Mouse (Mus musculus) left cerebral cortex, postnatal 4 days (tissue): Measurements from ENCODE around the gene Use1. TPM values are rescaled to one million over a fixed set of nuclear protein-coding genes. Genes with fewer than 3 reads are reported as not detected.
A peak's percentile ranks its signal among the peaks of the same experiment; 100 is the strongest.

Source experiments
- DNase-seq: peaks from one replicate; pipeline ENCODE4 v3.0.0-alpha.2; 2022
- intact Hi-C: fragments of 180-260 bp; cut with DNase I; formaldehyde crosslinking; loops from one replicate; pipeline ENCODE4 v1.15.1; 2025
- total RNA-seq, 2 experiments: library from RNA; stranded (reverse); gene quantifications; 2 replicates each; pipeline ENCODE4 v1.2.3; 2021

Use1 gene
- total RNA-seq, 2 experiments from 2014 or later, result 116 to 117 TPM

DNA sequence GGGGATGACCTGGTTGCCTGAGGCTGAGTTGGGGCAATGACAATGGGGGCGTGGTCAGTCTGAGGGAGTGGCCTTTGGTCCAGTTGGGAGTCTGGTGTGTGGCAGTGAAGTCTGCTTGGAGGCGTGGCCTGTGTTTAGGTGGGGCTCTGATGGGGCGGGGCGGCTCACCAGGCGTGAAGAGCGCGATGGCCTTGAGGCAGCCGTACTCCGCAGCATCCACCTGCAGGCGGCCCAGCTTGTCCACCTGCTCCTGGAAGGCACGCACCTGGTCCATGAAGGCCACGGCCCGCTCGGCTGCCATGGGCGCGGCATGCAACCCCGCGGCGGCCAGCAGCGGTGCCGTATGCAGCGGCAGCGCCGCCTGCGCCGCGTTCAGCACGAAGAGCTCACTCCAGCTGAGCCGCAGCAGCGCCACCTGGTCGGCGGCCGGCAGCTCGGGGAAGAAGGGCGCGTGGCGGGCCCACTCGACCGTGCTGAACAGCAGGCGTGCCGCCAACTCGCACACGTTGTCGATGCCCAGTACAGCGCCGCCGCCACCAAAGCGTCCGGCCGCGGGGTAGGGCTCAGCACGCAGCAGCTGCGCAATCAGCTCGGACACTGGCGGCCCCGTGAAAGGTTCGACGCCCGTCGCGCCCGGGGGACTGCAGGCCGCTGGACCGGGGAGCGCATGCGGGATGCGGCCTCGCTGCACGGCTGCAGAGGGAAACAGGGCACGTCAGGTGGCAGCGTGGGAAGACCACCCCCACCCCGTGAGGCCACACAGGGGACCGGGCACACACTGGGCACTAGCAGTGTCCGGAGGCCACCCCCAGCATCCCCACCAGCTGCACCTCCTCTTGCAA, 9.2 kb downstream of the Use1 start:
- peak; percentile 65 for DNase-seq
- intact Hi-C loops, result no loop called here

- intact Hi-C loops, result no loop called here
- DNase-seq, result no peak
These were observed 9.9 kb downstream of the Use1 start for GRCm38 (mm10) chr8:71376423-71377030.

GRCm38 (mm10) chr8:71379008-71379407, 12.4 kb downstream of the Use1 start:
- intact Hi-C loops, result no loop called here
- DNase-seq, result no peak

DNA sequence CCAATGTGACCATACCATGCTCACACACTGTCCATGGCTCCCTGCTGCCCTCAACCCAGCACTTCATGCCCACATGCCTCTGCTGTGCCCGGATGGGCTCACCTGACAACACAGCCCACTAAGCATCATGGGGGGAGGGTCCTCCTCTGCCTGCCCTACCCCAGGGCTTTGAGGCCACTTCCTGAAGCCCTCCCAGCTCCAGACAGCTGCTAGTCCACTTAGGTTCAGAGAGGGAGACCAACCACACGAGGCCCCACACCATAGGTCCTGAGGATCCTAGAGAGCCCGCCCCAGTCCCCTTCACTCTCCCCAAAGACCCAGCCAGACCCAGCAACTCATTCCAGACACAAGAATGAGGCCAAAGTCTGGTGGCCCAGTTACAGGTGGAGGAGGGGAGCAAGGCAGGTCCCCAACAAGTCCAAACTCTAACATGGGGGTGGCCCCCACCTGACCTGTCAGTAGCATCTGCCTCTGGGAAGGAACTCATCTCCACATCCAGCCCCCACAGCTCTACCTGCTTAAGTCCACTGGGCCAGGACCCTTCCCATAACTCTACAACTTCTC, 12.9 kb downstream of the Use1 start:
- intact Hi-C loops, result no loop called here
- DNase-seq, result no peak

DNA sequence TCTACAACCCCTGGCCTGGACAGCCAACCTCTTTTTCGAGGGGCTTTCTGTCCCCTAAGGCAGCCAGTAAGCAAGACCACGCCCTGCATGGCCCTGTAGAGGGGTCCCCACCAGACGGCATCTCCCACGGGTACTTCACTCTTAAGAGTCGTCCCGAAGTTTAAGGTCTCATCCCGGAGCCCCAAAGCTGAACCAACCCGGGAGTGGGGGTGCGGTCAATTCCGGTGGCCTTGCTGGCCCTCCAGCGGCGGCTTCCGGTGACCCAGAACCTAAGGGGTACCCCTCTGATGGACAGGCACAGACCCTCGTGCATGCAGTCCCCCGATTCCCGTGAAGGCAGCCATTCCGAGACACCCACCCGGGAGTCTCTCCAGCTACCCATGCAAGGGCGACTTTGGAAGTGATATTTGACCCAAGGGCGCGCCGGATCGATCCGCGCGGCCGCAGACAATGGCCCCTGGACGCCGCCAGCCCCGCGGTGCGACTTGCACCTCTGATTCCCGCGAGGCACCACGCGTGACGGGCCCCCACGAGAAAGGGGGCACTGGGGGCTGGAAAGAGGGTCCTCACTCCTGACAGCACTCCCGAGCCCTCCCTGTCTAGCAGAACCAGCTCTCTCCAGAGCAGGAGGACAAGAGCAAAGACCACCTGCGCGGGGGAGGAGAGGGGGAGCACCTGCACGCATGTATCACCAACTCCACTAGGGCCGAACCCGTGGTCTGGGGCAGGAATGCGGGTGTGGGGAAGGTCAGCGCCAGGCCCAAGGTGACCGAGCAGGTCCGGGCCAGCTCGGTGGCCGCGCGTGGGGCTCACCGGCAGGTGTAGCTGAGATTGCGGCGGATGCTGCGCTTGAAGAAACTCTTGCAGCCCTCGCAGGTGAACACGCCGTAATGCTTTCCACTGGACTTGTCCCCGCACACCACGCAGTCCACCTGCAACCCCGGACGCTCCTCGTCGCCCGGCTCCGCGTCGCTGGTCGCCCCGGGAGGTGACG, 13.8 kb downstream of the Use1 start:
- no peak for DNase-seq
- intact Hi-C loops, result no loop called here

- DNase-seq, result peak; percentile 76
- intact Hi-C loops, result no loop called here
These were observed 14.8 kb downstream of the Use1 start, which contains the start of gene Nr2f6 for GRCm38 (mm10) chr8:71381421-71381970. Gene Nr2f6, minus strand, starts transcription at chr8:71381960.

DNA sequence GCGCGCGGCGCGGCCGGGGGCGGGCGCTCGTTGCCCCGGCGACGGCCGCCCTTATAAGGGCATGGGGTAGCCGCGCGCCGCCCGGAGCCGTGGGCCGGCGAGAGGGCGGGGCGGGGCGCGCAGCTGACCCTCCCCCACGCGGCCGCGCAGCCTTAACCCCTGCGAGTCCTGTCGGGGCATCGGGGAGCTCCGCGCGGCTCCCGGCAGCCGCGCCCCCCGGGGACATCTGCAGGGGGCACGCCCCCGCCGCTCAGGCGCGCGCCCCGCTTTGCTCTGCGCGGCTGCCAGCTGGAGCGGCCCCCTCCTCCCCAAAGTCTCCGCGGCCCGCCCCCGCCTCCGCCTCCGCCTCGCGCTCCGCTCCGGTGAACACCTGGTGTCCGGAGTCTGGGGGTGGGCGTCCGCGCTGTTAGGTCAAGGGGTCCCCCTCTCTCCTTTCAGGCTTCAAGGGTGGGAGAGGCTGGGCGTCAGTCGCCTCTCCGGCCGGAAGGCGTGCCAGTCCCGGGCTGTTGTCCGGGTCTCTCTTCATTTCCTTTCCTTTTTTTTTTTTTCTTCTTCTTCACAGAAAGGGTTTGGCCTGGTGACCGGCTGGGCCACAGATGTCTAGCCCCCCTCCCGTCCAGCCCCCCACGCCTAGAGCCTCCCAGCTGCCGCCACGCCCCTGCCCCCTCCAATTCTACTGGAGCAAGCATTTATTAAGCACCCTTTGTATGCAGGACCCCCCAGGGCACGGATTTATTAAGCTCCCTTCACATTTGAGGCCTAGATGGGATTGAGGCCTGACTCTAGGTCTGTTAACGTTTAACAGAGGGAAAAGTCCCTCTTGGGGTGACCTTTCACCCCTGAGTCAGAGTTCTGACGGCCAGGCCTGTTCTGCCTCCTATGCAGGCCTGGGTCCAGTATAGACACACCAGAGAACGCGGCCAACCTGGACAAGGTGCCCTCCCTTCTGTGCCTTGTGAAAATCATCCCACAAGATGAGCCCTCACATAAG, 15.6 kb downstream of the Use1 start:
- intact Hi-C loops, result no loop called here

GRCm38 (mm10) chr8:71383396-71383795, 16.7 kb downstream of the Use1 start:
- intact Hi-C loops, result no loop called here
- no peak for DNase-seq

More for the DNA sequence above, 15.6 kb downstream of the Use1 start:
- DNase-seq, result peak; percentile 86

- DNase-seq, result no peak
- intact Hi-C loops, result no loop called here
These were observed 17.2 kb downstream of the Use1 start for GRCm38 (mm10) chr8:71383860-71384259.

- DNase-seq, result no peak
These were observed 18.7 kb downstream of the Use1 start for GRCm38 (mm10) chr8:71385212-71385835.

DNA sequence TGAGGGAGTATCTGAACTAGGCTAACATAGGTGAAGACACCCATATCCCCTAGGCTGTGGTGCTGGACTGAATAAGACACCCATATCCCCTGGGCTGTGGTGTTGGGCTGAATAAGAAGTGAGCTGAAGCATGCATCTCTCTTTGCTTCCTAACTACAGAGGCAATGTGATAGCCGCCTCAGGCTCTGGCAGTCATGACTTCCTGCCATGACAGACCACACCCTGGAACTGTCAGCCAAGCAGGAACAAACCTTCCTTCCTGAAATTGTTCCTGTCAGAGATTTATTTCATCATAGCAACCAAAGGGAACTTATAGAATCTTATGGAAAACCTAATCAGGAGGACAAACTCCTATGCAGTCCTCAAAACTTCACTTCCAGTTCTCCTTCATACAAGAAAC, 21.6 kb downstream of the Use1 start:
- intact Hi-C loops, result no loop called here
- no peak for DNase-seq

More at GRCm38 (mm10) chr8:71385212-71385835, 18.7 kb downstream of the Use1 start:
- intact Hi-C loops, result no loop called here

DNA sequence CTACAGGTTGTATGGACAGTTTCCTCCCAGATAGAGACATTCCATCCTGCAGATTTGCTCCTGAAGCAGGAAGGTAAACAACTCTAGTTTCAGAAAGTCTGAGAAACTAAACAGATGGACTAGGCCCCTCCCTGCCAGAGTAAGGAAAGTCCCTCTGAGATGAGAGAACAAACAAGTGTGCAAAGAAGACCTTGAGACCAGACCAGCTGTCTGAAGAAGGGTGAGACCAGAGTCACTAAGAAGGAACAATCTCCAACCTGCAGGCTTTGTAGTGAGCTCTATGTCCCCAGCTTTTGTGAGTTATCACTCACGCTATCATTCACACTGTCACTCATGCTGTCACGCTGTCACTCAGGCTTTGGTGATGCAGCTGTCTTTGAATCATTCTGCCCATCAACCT, 25.0 kb downstream of the Use1 start:
- DNase-seq, result no peak
- intact Hi-C loops, result no loop called here

DNA sequence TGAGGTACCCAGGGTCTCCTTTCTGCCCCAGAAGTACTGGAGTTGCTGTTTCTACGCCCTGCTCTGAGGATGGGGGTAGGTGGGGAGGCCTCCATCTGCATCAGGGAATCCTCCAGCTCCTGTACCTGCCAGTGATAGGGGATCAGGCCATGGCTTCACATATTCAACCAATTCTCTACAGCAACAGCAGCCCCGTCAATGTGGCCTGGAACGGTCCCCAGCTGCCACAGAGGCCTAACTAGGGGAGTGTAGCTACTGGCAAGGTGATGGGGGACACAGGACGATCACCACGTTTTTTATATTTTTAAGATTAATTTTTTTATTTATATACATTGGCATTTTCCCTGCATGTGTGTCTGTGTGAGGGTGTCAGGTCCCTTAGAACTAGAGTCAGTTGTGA, 25.7 kb downstream of the Use1 start:
- intact Hi-C loops, result no loop called here
- no peak for DNase-seq

DNA sequence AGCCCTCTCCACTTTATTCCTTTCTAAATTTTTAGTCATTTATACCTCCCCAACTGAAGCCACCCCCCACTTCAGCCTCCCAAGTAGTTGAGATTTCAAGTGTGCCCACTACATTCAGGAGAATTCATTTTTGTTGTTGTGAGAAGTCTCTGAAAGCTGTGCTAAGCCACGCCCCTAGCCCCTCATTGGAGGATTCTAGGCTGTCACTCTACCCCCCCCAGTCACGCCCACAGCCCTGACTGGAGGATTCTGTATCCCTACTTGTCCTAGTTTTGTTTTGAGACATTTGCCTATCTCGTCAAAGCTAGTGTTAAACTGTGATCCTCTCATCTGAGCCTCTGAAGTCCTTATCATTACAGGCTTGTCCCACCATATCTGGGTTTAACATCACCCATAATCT, 26.2 kb downstream of the Use1 start:
- DNase-seq, result no peak
- intact Hi-C loops, result no loop called here

GRCm38 (mm10) chr8:71394481-71394880, 27.8 kb downstream of the Use1 start:
- intact Hi-C loops, result no loop called here
- DNase-seq, result no peak

DNA sequence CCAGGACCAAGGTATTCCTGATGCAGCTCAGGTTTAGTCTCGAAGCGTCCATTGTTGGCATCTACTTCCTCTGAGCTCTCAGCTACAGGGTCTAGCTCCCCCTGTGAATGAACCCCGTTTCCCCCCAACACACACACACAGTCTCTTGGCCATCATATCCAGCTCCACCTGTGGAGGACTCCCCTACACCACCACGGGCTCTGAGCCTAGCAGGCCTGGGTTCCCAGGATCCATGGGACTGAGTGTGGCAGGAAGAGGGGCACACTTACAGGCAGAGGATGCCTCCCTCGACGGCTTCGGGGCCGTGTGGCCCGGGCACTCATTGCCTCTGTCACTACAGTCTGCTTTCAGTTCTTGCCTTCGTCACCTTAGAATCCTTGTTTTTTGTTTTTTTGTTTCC, 28.4 kb downstream of the Use1 start:
- no peak for DNase-seq

GRCm38 (mm10) chr8:71395629-71396028, 29.0 kb downstream of the Use1 start, which contains the start of gene Ushbp1:
Gene Ushbp1, minus strand, starts transcription at chr8:71395802.
- no peak for DNase-seq
- intact Hi-C loops, result no loop called here

More for the DNA sequence above, 28.4 kb downstream of the Use1 start:
- intact Hi-C loops, result no loop called here

DNA sequence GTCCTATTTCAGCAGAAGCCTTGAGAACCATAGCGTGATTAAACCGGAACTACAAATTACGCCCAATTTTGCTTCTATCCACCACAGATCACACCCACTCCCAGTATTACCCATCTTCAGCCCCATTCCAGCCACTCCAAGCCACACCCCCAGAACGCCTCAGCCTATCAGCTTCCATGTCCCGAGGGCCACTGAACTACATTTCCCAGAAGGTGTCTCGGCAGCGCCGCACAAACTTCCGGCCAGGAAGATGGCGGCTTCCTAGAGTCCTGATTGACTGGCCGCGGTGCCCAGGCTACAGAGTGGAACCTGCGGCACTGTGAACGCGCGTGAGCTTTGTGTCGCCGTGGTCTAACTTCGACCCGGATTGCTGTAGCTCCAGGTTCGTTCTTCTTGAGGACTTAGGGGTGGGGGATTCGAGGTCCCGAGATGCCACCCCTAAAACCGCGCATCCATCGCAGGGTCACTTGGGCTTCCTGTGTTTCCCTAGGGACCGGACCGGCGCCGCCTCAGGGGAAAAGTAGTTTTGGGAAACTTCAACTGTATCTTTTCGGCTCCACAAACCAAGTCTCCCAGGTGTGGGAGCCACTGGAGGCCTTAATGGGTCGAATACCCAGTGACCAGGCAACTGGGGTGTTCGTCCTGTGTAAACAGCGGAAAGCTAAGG, 30.1 kb downstream of the Use1 start, which contains the start of gene Babam1:
Babam1 (plus strand) TSS at position 223 of the 667 bp plus-strand sequence.
- intact Hi-C loops, result no loop called here
- peak; percentile 95 for DNase-seq
